Mouse (Mus musculus) T-cell, adult 2 months (primary cell): ENCODE results near the gene Cep135.

ENCODE experiments used
- DNase-seq: peaks from one replicate; pipeline ENCODE4 v3.0.0; 2022; ENCODE audit warnings: low spot score

Cep135 gene

GRCm38 (mm10) chr5:76588551-76589283, at the start of gene Cep135:
TSS of gene Cep135 (plus strand) at chr5:76588698.
- peak; percentile 72 for DNase-seq

- no peak for DNase-seq
These were observed 48.3 kb upstream of the Cep135 start for GRCm38 (mm10) chr5:76540181-76540580.

- no peak for DNase-seq
These were observed 47.7 kb upstream of the Cep135 start for GRCm38 (mm10) chr5:76540842-76541241.

- peak; percentile 64 for DNase-seq
These were observed 45.3 kb upstream of the Cep135 start for GRCm38 (mm10) chr5:76543200-76543599.

GRCm38 (mm10) chr5:76550426-76550825, 38.1 kb upstream of the Cep135 start:
- no peak for DNase-seq

GRCm38 (mm10) chr5:76565321-76565720, 23.2 kb upstream of the Cep135 start:
- peak; percentile 78 for DNase-seq

GRCm38 (mm10) chr5:76574251-76574650, 14.2 kb upstream of the Cep135 start:
- no peak for DNase-seq

- no peak for DNase-seq
These were observed 11.5 kb upstream of the Cep135 start for GRCm38 (mm10) chr5:76577026-76577425.

GRCm38 (mm10) chr5:76585378-76585777, 3.1 kb upstream of the Cep135 start:
- DNase-seq, result no peak

GRCm38 (mm10) chr5:76589311-76589710, 813 bp downstream of the Cep135 start:
- DNase-seq, result no peak

GRCm38 (mm10) chr5:76590009-76590408, 1.5 kb downstream of the Cep135 start:
- DNase-seq, result no peak

GRCm38 (mm10) chr5:76591885-76592284, 3.4 kb downstream of the Cep135 start:
- DNase-seq, result no peak

GRCm38 (mm10) chr5:76609702-76610370, 21.3 kb downstream of the Cep135 start:
- no peak for DNase-seq

GRCm38 (mm10) chr5:76612867-76613499, 24.5 kb downstream of the Cep135 start:
- DNase-seq, result no peak

- DNase-seq, result no peak
These were observed 26.8 kb downstream of the Cep135 start for GRCm38 (mm10) chr5:76615276-76615675.

GRCm38 (mm10) chr5:76616196-76616747, 27.8 kb downstream of the Cep135 start:
- no peak for DNase-seq

- DNase-seq, result no peak
These were observed 30.3 kb downstream of the Cep135 start for GRCm38 (mm10) chr5:76618750-76619149.

- DNase-seq, result no peak
These were observed 35.3 kb downstream of the Cep135 start for GRCm38 (mm10) chr5:76623759-76624158.

- no peak for DNase-seq
These were observed 39.3 kb downstream of the Cep135 start for GRCm38 (mm10) chr5:76627770-76628169.

GRCm38 (mm10) chr5:76634012-76634411, 45.5 kb downstream of the Cep135 start:
- no peak for DNase-seq

- no peak for DNase-seq
These were observed 47.1 kb downstream of the Cep135 start for GRCm38 (mm10) chr5:76635592-76635991.

- DNase-seq, result no peak
These were observed 53.6 kb downstream of the Cep135 start for GRCm38 (mm10) chr5:76642076-76642475.

- no peak for DNase-seq
These were observed 55.7 kb downstream of the Cep135 start for GRCm38 (mm10) chr5:76644234-76644633.
